Mouse (Mus musculus) megakaryocyte, embryonic 14.5 days (primary cell): ENCODE results near the gene Herc4.

Source experiments
- FLI1 ChIP-seq: IDR thresholded peaks from 2 replicates; pipeline ENCODE4 v1.6.1; 2012; ENCODE audit warnings: low read length, inconsistent platforms, mixed read lengths
- GATA1 ChIP-seq: IDR thresholded peaks from 3 replicates; pipeline ENCODE4 v1.6.1; 2012; ENCODE audit warnings: mixed read lengths, low read length, inconsistent platforms, borderline replicate concordance

- TF ChIP-seq GATA1, result no peak
- TF ChIP-seq FLI1, result no peak
Observed at GRCm38 (mm10) chr10:63221081-63221783, 22.4 kb upstream of the Herc4 start.
